Mouse (Mus musculus) testis, postnatal 10 days (tissue): ENCODE measurements around the gene Map1a.

Source experiments
- DNase-seq: peaks from one replicate; pipeline ENCODE4 v3.0.0; 2021; ENCODE audit warnings: low spot score

The Map1a gene

GRCm38 (mm10) chr2:121288901-121289729 lies at the start of gene Map1a:
Map1a (plus strand) TSS chr2:121289600.
- peak; percentile 96 for DNase-seq

- no peak for DNase-seq
These were observed 45.3 kb upstream of the Map1a start for GRCm38 (mm10) chr2:121244099-121244498.

- DNase-seq: no peak
These were observed 39.6 kb upstream of the Map1a start for GRCm38 (mm10) chr2:121249758-121250157.

GRCm38 (mm10) chr2:121268446-121268845 lies 21.0 kb upstream of the Map1a start:
- DNase-seq: no peak

GRCm38 (mm10) chr2:121270521-121271235 lies 18.7 kb upstream of the Map1a start:
- no peak for DNase-seq

DNA sequence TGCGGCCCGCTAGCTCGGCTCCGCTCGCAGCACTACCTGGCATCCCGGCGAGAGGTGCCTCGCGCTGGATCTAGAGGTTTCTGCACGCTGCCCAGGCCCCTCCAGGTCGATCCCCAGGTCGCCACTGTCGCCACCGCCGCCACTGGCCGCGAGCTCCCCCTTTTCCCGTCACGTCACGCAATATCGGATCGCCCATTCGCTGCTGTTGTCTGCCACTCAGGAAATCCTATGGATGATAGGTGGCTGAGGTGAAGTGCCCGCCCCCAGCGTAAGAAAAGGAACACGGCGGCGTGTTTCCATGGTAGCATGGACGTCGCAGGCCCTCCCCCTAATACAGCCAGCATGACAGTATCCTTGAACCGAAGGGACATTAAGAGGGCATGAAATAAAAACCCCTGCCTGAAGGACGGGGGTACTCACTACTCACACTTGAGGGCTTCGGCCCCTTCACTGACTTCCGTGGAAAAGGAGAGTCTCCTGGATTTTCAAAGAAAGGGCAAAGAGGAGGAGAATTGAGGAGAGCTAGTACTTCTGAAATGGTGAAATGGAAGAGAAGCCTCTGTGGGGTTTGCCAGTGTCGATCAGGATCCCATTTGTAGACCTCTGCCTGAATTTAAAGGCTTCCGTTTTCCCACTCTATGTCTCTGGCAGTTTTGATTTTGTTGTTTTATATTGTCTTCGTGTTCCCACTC lies 18.0 kb upstream of the Map1a start, which contains the start of gene Trp53bp1:
TSS of gene Trp53bp1 (minus strand) at position 172 of the 692 bp plus-strand sequence.
- peak; percentile 96 for DNase-seq

DNA sequence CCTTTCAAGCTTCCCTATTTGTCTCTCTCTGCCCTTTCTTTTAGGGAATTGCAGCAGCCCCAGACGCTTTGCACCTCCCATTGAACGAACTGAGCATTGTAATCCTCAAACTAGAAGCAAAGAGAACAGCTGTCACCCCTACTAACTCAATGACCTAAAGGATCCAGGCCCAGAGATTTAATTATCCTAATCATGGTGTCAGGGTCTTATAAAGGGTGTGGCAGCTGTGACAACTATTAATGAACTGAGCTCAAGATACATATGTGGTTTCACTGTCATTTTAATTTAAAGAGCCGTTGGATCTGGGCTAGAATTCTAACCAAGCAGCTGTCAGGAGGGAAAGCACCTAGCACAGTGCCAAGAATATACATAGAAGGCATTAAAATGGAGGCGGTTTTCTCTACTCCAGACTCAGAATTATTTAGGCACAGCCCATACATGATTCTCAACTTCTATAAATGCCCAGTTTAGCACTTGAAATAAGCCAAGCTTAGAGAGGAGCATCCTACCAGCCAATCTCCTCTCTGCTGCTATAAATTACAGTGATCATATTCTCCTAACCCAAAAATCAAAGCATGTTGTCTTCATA lies 17.4 kb upstream of the Map1a start:
- no peak for DNase-seq

- no peak for DNase-seq
These were observed 1.6 kb upstream of the Map1a start for GRCm38 (mm10) chr2:121287850-121288249.

- no peak for DNase-seq
These were observed 535 bp downstream of the Map1a start for GRCm38 (mm10) chr2:121289730-121290540.

DNA sequence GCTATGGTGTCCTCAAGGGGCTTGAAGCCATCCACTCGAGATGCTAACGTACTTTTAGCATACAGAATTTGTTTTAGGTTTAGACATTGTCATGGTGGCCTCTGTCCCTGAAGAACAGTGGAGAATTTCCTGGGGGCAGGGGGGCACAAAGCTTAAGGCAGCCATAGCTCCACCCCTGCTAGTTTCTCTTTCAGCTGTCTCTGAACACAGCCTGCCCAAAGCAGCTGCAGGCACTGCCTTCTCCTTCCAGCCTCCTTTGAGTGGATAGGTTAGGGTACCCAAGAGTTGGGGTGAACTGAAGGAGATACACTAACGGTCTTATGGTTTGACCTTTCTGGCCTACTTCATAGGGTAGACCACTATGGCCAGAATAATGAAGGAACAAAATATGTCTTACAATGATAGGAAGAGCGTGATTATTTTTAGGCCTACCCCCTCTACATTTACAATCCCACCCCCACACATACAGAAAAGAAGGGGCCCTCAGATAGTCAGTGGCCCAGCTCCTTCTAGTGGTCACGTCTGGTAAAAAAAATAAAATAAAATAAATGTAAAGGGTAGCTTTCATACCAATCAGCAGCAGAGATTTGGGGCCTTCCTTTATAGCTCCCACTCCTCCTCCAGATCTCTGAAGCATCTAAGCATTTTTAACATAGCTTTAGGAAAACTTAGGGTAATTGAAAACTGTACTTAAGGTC lies 3.1 kb downstream of the Map1a start:
- no peak for DNase-seq

- DNase-seq: peak; percentile 71
These were observed 4.8 kb downstream of the Map1a start for GRCm38 (mm10) chr2:121294182-121294581.

- DNase-seq: peak; percentile 76
These were observed 5.6 kb downstream of the Map1a start for GRCm38 (mm10) chr2:121294753-121295607.

GRCm38 (mm10) chr2:121295608-121296571 lies 6.5 kb downstream of the Map1a start:
- peak; percentile 51 for DNase-seq

GRCm38 (mm10) chr2:121296754-121297231 lies 7.4 kb downstream of the Map1a start:
- DNase-seq: no peak

GRCm38 (mm10) chr2:121297701-121298100 lies 8.3 kb downstream of the Map1a start:
- DNase-seq: no peak

DNA sequence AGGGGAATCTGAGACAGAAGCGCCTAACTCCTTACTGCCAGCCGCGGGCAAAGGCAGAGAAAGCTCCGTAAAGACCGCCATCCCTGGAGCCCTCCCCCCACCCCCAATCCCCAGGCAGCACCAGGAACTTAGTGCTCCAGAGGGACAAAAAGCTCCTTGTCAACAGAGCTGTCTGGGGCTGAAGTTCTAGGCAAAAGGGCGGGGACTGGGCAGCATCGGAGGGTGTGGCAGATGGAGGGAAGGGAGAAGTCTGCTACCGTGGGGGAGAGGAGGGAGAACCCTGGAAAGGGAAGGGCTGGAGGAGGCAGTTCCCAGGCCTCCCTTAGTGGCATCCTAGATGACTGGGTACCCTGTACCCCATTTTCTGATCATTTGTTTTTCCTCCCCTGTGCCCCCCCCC lies 8.7 kb downstream of the Map1a start:
- no peak for DNase-seq

GRCm38 (mm10) chr2:121299471-121299870 lies 10.1 kb downstream of the Map1a start:
- DNase-seq: no peak

- DNase-seq: no peak
These were observed 10.6 kb downstream of the Map1a start for GRCm38 (mm10) chr2:121300036-121300435.
